ENCODE assay signal across 18 mouse cellular contexts in genomic region chr15:79812840-79813239, GRCm38 (mm10). TPM values are rescaled to one million over a fixed set of nuclear protein-coding genes. Genes with fewer than 3 reads are reported as not detected.
"Had no signal": no experiment of that assay in that cellular context is flagged by ENCODE, and none has a peak within 500 bp of the region (broad histone marks: within the 10 kb centered on the region; RNA-seq: fewer than 3 reads in every experiment).

No protein-coding gene starts in this region.

RNA-seq across cellular contexts. Expression of gene Npcd, which starts 21.2 kb away (rescaled TPM):
- polyA plus RNA-seq: limb, embryonic 10.5 days; limb, embryonic 11.5 days; limb, embryonic 12.5 days; limb, embryonic 15.5 days; liver, adult 2 months; liver, embryonic 11.5 days; liver, embryonic 12.5 days; liver, embryonic 13.5 days; liver, embryonic 15.5 days; liver, embryonic 16.5 days; liver, postnatal 0 days; lung, embryonic 14.5 days; lung, postnatal 0 days; macrophage; midbrain, embryonic 10.5 days; midbrain, embryonic 11.5 days; midbrain, embryonic 14.5 days; neural tube, embryonic 11.5 days had no signal
